In genomic region chr11:58938322-58939087, GRCm38 (mm10) we compare ENCODE assay signal across 8 mouse cellular contexts. TPM values are rescaled to one million over a fixed set of nuclear protein-coding genes. Genes with fewer than 3 reads are reported as not detected.
A peak's percentile ranks its signal among the peaks of the same experiment; 100 is the strongest.
DNase-seq lines count a peak whose midpoint lies in the region; ATAC-seq and TF ChIP-seq lines count a peak whose summit lies in the region.

TSS of gene Rnf187 (minus strand) at chr11:58938916.

- peak; percentile 94 for TF ChIP-seq POLR2A in CH12.LX (IDR thresholded peaks at IDR 0.05; ENCODE audit: low read depth, low read length)

- peak within 1 kb of the TSS; percentile 61 for H3K4me2 ChIP-seq in CH12.LX (ENCODE audit: insufficient read depth, low read depth, poor library complexity, severe bottlenecking)
- peak within 1 kb of the TSS; percentile 84 for H3K4me2 ChIP-seq in forebrain, embryonic 12.5 days
- H3K4me2 ChIP-seq in heart, postnatal 0 days (ENCODE audit: low read depth, low read length): peak within 1 kb of the TSS; percentile 98
- peak within 1 kb of the TSS; percentile 100 for H3K4me2 ChIP-seq in liver, postnatal 0 days (ENCODE audit: low read depth, low read length)
- H3K4me2 ChIP-seq in neural tube, embryonic 14.5 days (ENCODE audit: low read depth, low read length): peak within 1 kb of the TSS; percentile 89

- peak within 1 kb of the TSS; percentile 90 for H3K9ac ChIP-seq in CH12.LX (ENCODE audit: insufficient read depth, low read depth)
- H3K9ac ChIP-seq in forebrain, embryonic 12.5 days: peak within 1 kb of the TSS; percentile 99
- H3K9ac ChIP-seq in heart, postnatal 0 days (replicated peaks; ENCODE audit: low read depth, low read length): peak within 1 kb of the TSS; percentile 89
- peak within 1 kb of the TSS; percentile 94 for H3K9ac ChIP-seq in liver, postnatal 0 days (replicated peaks)
- peak within 1 kb of the TSS; percentile 93 for H3K9ac ChIP-seq in neural tube, embryonic 14.5 days (replicated peaks; ENCODE audit: low read depth, low read length)

- peak; percentile 99 for ATAC-seq in forebrain, embryonic 12.5 days (ENCODE audit: low FRiP score)
- ATAC-seq in heart, postnatal 0 days (ENCODE audit: insufficient read depth, low read depth): peak; percentile 96
- peak; percentile 99 for ATAC-seq in liver, postnatal 0 days
- peak; percentile 97 for ATAC-seq in neural tube, embryonic 14.5 days (ENCODE audit: low read depth)

- peak; percentile 93 for DNase-seq in CH12.LX (ENCODE audit: extremely low read depth)
- DNase-seq in c-Kit-positive CD71-positive TER-119-negative erythroid progenitor cells, embryonic 14.5 days (ENCODE audit: low read depth): peak; percentile 80
- peak; percentile 91 for DNase-seq in heart, postnatal 0 days (ENCODE audit: low spot score)
- DNase-seq in large intestine, adult 2 months (ENCODE audit: low read depth, low spot score): peak; percentile 73
- peak; percentile 93 for DNase-seq in liver, postnatal 0 days
- DNase-seq in testis, postnatal 10 days (ENCODE audit: low spot score): peak; percentile 93

- TF ChIP-seq EP300 in CH12.LX (IDR thresholded peaks at IDR 0.05; ENCODE audit: low read length): no peak
- TF ChIP-seq EP300 in heart, postnatal 0 days (IDR thresholded peaks at IDR 0.05; ENCODE audit: low read depth): peak; percentile 98
- TF ChIP-seq EP300 in liver, postnatal 0 days (IDR thresholded peaks at IDR 0.05; ENCODE audit: low read depth): peak; percentile 90

- H3K9me3 ChIP-seq in CH12.LX (replicated peaks; ENCODE audit: low read length): peaks cover 6% of the 10 kb centered on the region
- H3K9me3 ChIP-seq in forebrain, embryonic 12.5 days: no peaks in the 10 kb centered on the region
- H3K9me3 ChIP-seq in heart, postnatal 0 days (replicated peaks; ENCODE audit: control insufficient read depth, low read length): no peaks in the 10 kb centered on the region
- no peaks in the 10 kb centered on the region for H3K9me3 ChIP-seq in liver, postnatal 0 days (ENCODE audit: low read length)
- H3K9me3 ChIP-seq in neural tube, embryonic 14.5 days (ENCODE audit: control insufficient read depth, low read length): no peaks in the 10 kb centered on the region

- H3K27ac ChIP-seq in CH12.LX (ENCODE audit: insufficient read depth, low read depth): peak within 1 kb of the TSS; percentile 29
- H3K27ac ChIP-seq in forebrain, embryonic 12.5 days: peak within 1 kb of the TSS; percentile 97
- peak within 1 kb of the TSS; percentile 96 for H3K27ac ChIP-seq in heart, postnatal 0 days (ENCODE audit: low read depth)
- H3K27ac ChIP-seq in liver, postnatal 0 days (ENCODE audit: low read depth): peak within 1 kb of the TSS; percentile 94
- peak within 1 kb of the TSS; percentile 94 for H3K27ac ChIP-seq in neural tube, embryonic 14.5 days (ENCODE audit: low read depth, low read length)

- no peak for TF ChIP-seq RAD21 in CH12.LX (IDR thresholded peaks at IDR 0.05; ENCODE audit: low read depth, low read length)

- peaks cover 9% of the 10 kb centered on the region for H3K79me2 ChIP-seq in CH12.LX (replicated peaks; ENCODE audit: control insufficient read depth, extremely low read depth, insufficient read depth, poor library complexity, severe bottlenecking)

- dilution Hi-C loops in CH12.LX (cut with MboI; ENCODE audit: extremely low pct_ligation_motif_present, extremely low pct_unique_long_range_greater_than_20kb, low sequenced_read_pairs): no loop called here

- H3K27me3 ChIP-seq in CH12.LX (replicated peaks): peaks cover 17% of the 10 kb centered on the region
- peaks cover 4% of the 10 kb centered on the region; the same call in 1 of the 2 replicates for H3K27me3 ChIP-seq in forebrain, embryonic 12.5 days
- H3K27me3 ChIP-seq in heart, postnatal 0 days (ENCODE audit: control insufficient read depth, insufficient read depth, low read length): no peaks in the 10 kb centered on the region
- no peaks in the 10 kb centered on the region for H3K27me3 ChIP-seq in liver, postnatal 0 days (ENCODE audit: insufficient read depth, low read length)
- H3K27me3 ChIP-seq in neural tube, embryonic 14.5 days (ENCODE audit: control insufficient read depth, insufficient read depth, low read length): no peaks in the 10 kb centered on the region; the same call in 1 of the 2 replicates

- peak within 1 kb of the TSS; percentile 85 to 96 (median 89) for H3K4me3 ChIP-seq in CH12.LX (replicated peaks in 1 of 3; ENCODE audit: low read depth in 2 of 3, low read length in 2 of 3, poor library complexity in 1 of 3)
- H3K4me3 ChIP-seq in forebrain, embryonic 12.5 days (replicated peaks): peak within 1 kb of the TSS; percentile 98
- H3K4me3 ChIP-seq in heart, postnatal 0 days (ENCODE audit: low read depth, low read length): peak within 1 kb of the TSS; percentile 88
- H3K4me3 ChIP-seq in liver, postnatal 0 days (ENCODE audit: low read depth, low read length): peak within 1 kb of the TSS; percentile 91
- peak within 1 kb of the TSS; percentile 96 for H3K4me3 ChIP-seq in neural tube, embryonic 14.5 days (ENCODE audit: low read depth, low read length)

- under 1% methylated on average over 94 of the region's 95 CpGs for WGBS in forebrain, embryonic 12.5 days
- under 1% methylated on average over 82 of the region's 95 CpGs for WGBS in heart, postnatal 0 days
- WGBS in large intestine, adult 2 months: under 1% methylated on average over 95 of the region's 95 CpGs
- 2% methylated on average over 72 of the region's 95 CpGs for WGBS in liver, postnatal 0 days (ENCODE audit: insufficient replicate concordance)
- under 1% methylated on average over 78 of the region's 95 CpGs for WGBS in neural tube, embryonic 14.5 days

- H3K36me3 ChIP-seq in CH12.LX (replicated peaks in 1 of 2; ENCODE audit: control insufficient read depth in 1 of 2, insufficient read depth in 1 of 2, low read length in 1 of 2): peaks cover 26 to 35% of the 10 kb centered on the region in 2 experiments
- peaks cover 30% of the 10 kb centered on the region for H3K36me3 ChIP-seq in forebrain, embryonic 12.5 days (replicated peaks)
- H3K36me3 ChIP-seq in heart, postnatal 0 days (replicated peaks; ENCODE audit: control insufficient read depth, insufficient read depth, low read length): peaks cover 33% of the 10 kb centered on the region
- H3K36me3 ChIP-seq in liver, postnatal 0 days (replicated peaks; ENCODE audit: insufficient read depth, low read length): peaks cover 27% of the 10 kb centered on the region
- peaks cover 15% of the 10 kb centered on the region; the same call in 1 of the 2 replicates for H3K36me3 ChIP-seq in neural tube, embryonic 14.5 days (ENCODE audit: control insufficient read depth, insufficient read depth, low read length)

- TF ChIP-seq CTCF in CH12.LX (conservative IDR thresholded peaks at IDR 0.05 in 1 of 2, IDR thresholded peaks at IDR 0.05 in 1 of 2; ENCODE audit: low read depth in 2 of 2, low read length in 2 of 2): no peak
- TF ChIP-seq CTCF in heart, postnatal 0 days (IDR thresholded peaks at IDR 0.05; ENCODE audit: low read depth): no peak
- no peak for TF ChIP-seq CTCF in liver, postnatal 0 days (IDR thresholded peaks at IDR 0.05; ENCODE audit: low read depth)

- in situ Hi-C loops in CH12.LX (cut with MboI; ENCODE audit: low pct_ligation_motif_present, low pct_unique_long_range_greater_than_20kb, low sequenced_read_pairs): no loop called here

- peaks cover 11 to 30% of the 10 kb centered on the region in 2 experiments for H3K4me1 ChIP-seq in CH12.LX (ENCODE audit: control insufficient read depth in 1 of 2, insufficient read depth in 2 of 2)
- peaks cover 29% of the 10 kb centered on the region for H3K4me1 ChIP-seq in forebrain, embryonic 12.5 days
- H3K4me1 ChIP-seq in heart, postnatal 0 days (ENCODE audit: control insufficient read depth, insufficient read depth): peaks cover 8% of the 10 kb centered on the region; the same call in 1 of the 2 replicates
- peaks cover 14% of the 10 kb centered on the region for H3K4me1 ChIP-seq in liver, postnatal 0 days (ENCODE audit: insufficient read depth)
- peaks cover 27% of the 10 kb centered on the region for H3K4me1 ChIP-seq in neural tube, embryonic 14.5 days (ENCODE audit: control insufficient read depth, insufficient read depth, low read length)

TF ChIP-seq in CH12.LX, 34 proteins besides CTCF, POLR2A, EP300 and RAD21 (continues in another document):
- peak; percentile 84 for TF ChIP-seq MXI1 (IDR thresholded peaks at IDR 0.05; ENCODE audit: low read depth, low read length)
- TF ChIP-seq JUN (IDR thresholded peaks at IDR 0.05; ENCODE audit: insufficient read depth, low read depth, low read length): no peak
- TF ChIP-seq RCOR1 (conservative IDR thresholded peaks at IDR 0.05; ENCODE audit: low read depth, low read length): no peak
- TF ChIP-seq MAX (IDR thresholded peaks at IDR 0.05; ENCODE audit: low read length): no peak
- TF ChIP-seq SIN3A (IDR thresholded peaks at IDR 0.05; ENCODE audit: low read length): peak; percentile 75
- no peak for TF ChIP-seq MAFK (IDR thresholded peaks at IDR 0.05; ENCODE audit: insufficient replicate concordance, low read length)
- TF ChIP-seq JUND (conservative IDR thresholded peaks at IDR 0.05; ENCODE audit: low read depth, low read length): no peak
- no peak for TF ChIP-seq CHD1 (IDR thresholded peaks at IDR 0.05; ENCODE audit: low read depth, low read length)
- 0 out of 2 replicates have a peak, but pooled peaks have one; percentile 40 for TF ChIP-seq ELF1 (IDR thresholded peaks at IDR 0.05; ENCODE audit: low read depth, low read length)
- no peak for TF ChIP-seq MYC (IDR thresholded peaks at IDR 0.05; ENCODE audit: low read depth, low read length)
- peak; percentile 34; the same call in 1 of the 2 replicates for TF ChIP-seq UBTF (IDR thresholded peaks at IDR 0.05; ENCODE audit: low read depth, low read length)
- TF ChIP-seq IRF4 (IDR thresholded peaks at IDR 0.05; ENCODE audit: low read depth, low read length): peak; percentile 48
- no peak for TF ChIP-seq SMC3 (IDR thresholded peaks at IDR 0.05; ENCODE audit: low read depth, low read length)
- TF ChIP-seq ZNF384 (IDR thresholded peaks at IDR 0.05; ENCODE audit: low read depth, low read length): no peak
- peak; percentile 81 for TF ChIP-seq NRF1 (IDR thresholded peaks at IDR 0.05; ENCODE audit: low read depth, low read length)
- TF ChIP-seq KAT2A (IDR thresholded peaks at IDR 0.05; ENCODE audit: insufficient replicate concordance, low read length): 0 out of 2 replicates have a peak, but pooled peaks have one; percentile 54

RNA-seq across cellular contexts. Expression of gene Rnf187, which starts in this region (rescaled TPM):
- total RNA-seq in CH12.LX (2012; rRNA removed) (185 and 230 TPM in 2 replicates), CH12.LX (2014; rRNA removed) (175 and 188 TPM in 2 replicates)
- polyA plus RNA-seq in CH12.LX (2012; ENCODE audit: insufficient read length, low read depth): 181 and 195 TPM in 2 replicates
- 403 and 431 TPM in 2 replicates for polyA plus RNA-seq in forebrain, embryonic 12.5 days (2016; fragmentation: Nextera tagmentation; extraction: Ambion mirVana)
- 301 and 362 TPM in 2 replicates for total RNA-seq in heart, postnatal 0 days (2014; rRNA removed; ENCODE audit: low replicate concordance)
- 145 and 147 TPM in 2 replicates for polyA plus RNA-seq in heart, postnatal 0 days (2015; fragmentation: Nextera tagmentation; extraction: Ambion mirVana)
- 122 and 137 TPM in 2 replicates for polyA plus RNA-seq in large intestine, adult 2 months (2012; rRNA removed)
- polyA plus RNA-seq in liver, postnatal 0 days (2015; fragmentation: Nextera tagmentation; extraction: Ambion mirVana): 85.3 and 96.0 TPM in 2 replicates
- polyA plus RNA-seq in neural tube, embryonic 14.5 days (2014; fragmentation: Nextera tagmentation; extraction: Ambion mirVana): 661 and 689 TPM in 2 replicates

Comparison
In these comparisons a context has a peak if more than half of its experiments do, and no peak if none do; other contexts are left out.
1. Peak in every context shown above with its lines: DNase-seq, ATAC-seq, H3K4me3 ChIP-seq and H3K27ac ChIP-seq.
2. H3K27ac ChIP-seq: peak in every context shown above with its lines; median percentile 97 in forebrain, embryonic 12.5 days; 96 in heart, postnatal 0 days; 94 in liver, postnatal 0 days; 94 in neural tube, embryonic 14.5 days; 29 in CH12.LX.